Mouse (Mus musculus): ENCODE measurements around the gene 1700012B09Rik. TPM values are rescaled to one million over a fixed set of nuclear protein-coding genes. Genes with fewer than 3 reads are reported as not detected.

The 1700012B09Rik gene
- polyA plus RNA-seq, 1 experiment from 2014 or later: 18.5 TPM

- no peak for ATAC-seq (ENCODE audit: insufficient number of reproducible peaks, low FRiP score, low TSS enrichment, low read depth)
- Histone ChIP-seq H3K27me3 (0 out of 2 replicates have a peak, but pooled peaks cover 2% of the 10 kb centered on the region), H3K36me3 (no peaks in the 10 kb centered on the region), H3K4me1 (no peaks in the 10 kb centered on the region), H3K9me3 (replicated peaks) (no peaks in the 10 kb centered on the region), H3K4me3 (replicated peaks) (no peak overlapping the region), H3K4me2 (replicated peaks) (no peak overlapping the region), H3K27ac (replicated peaks) (no peak overlapping the region), H3K9ac (no peak overlapping the region)
These were observed 11.6 kb downstream of the 1700012B09Rik start for GRCm38 (mm10) chr9:14759261-14759660.

DNA sequence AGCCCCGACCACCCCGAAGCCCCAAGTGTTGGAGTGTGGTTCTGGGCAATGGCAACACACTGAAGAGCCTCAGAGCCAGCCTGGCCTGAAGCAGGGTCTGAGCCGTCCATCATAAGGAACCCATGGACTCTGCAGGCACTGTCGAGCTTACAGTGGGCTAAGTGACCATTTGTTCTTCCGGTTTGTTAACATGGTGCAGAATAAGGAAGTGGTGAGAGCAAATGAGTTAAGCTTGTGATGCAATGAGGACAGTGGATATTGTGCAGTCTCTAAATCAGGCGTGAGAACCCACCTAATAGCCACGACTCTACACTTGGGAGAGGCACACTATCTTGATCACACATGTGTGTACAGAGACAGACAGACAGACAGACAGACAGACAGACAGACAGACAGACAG lies 12.2 kb downstream of the 1700012B09Rik start:
- no peaks in the 10 kb centered on the region for H3K9me3 ChIP-seq (replicated peaks)
- H3K9ac ChIP-seq: no peak overlapping the region
- no peak overlapping the region for H3K27ac ChIP-seq (replicated peaks)
- no peaks in the 10 kb centered on the region for H3K4me1 ChIP-seq
- no peak overlapping the region for H3K4me3 ChIP-seq (replicated peaks)
- no peak overlapping the region for H3K4me2 ChIP-seq (replicated peaks)
- 71% methylated on average over 7 of the region's 7 CpGs for WGBS
- 0 out of 2 replicates have a peak, but pooled peaks cover 2% of the 10 kb centered on the region for H3K27me3 ChIP-seq
- ATAC-seq (ENCODE audit: insufficient number of reproducible peaks, low FRiP score, low TSS enrichment, low read depth): no peak
- no peaks in the 10 kb centered on the region for H3K36me3 ChIP-seq

DNA sequence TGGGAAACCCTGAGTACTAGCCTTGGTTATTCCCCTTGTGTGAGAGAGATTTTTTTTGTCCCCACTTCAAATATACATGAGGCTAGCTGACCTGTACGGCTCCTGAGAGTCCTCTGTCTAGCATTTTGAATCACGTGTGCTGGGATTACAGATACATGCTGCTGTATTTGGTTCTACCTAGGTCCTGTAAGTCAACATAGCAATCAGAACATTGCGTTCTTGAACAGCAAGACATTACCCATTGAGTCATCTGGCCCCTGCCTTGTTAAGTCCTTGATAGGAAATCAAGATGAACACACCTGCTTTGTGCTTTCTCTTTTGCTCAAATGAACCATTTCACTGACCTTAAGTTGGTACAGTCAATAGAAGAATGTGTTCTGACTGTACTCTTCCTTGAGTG lies 16.4 kb downstream of the 1700012B09Rik start:
- no peaks in the 10 kb centered on the region for H3K9me3 ChIP-seq (replicated peaks)
- H3K36me3 ChIP-seq: no peaks in the 10 kb centered on the region
- no peak for ATAC-seq (ENCODE audit: insufficient number of reproducible peaks, low FRiP score, low TSS enrichment, low read depth)
- H3K9ac ChIP-seq: no peak overlapping the region
- H3K4me1 ChIP-seq: peaks cover 15% of the 10 kb centered on the region
- H3K27ac ChIP-seq (replicated peaks): no peak overlapping the region
- 0 out of 2 replicates have a peak, but pooled peaks cover 6% of the 10 kb centered on the region for H3K27me3 ChIP-seq
- 88% methylated on average over 3 of the region's 3 CpGs for WGBS
- H3K4me2 ChIP-seq (replicated peaks): no peak overlapping the region
- H3K4me3 ChIP-seq (replicated peaks): no peak overlapping the region

DNA sequence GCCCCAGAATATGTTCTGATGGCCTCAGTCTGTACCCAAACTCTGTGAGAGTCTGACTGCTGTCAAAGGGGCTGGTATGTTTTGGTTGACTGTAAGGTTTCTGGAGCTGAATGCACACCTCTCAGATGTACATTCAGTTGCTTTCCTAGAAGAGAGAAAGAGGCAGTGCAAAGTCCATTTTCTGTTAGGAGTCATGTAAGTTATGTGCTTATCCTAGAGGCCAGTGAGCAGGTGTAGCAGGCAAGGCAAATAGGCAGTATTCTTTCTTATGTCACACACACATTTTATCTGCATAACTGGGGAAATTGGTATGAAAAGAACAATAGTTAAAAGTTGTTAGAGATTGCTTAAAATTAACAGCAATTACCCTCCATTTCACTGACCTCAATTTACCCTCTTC lies 16.9 kb downstream of the 1700012B09Rik start:
- no peak for ATAC-seq (ENCODE audit: insufficient number of reproducible peaks, low FRiP score, low TSS enrichment, low read depth)
- 0 out of 2 replicates have a peak, but pooled peaks cover 6% of the 10 kb centered on the region for H3K27me3 ChIP-seq

GRCm38 (mm10) chr9:14752001-14752522 lies 18.8 kb downstream of the 1700012B09Rik start, which contains the start of gene Fut4:
Gene Fut4, minus strand, starts transcription at chr9:14752393.
- H3K27ac ChIP-seq (replicated peaks): no peak within 1 kb of the TSS
- H3K4me1 ChIP-seq: peaks cover 15% of the 10 kb centered on the region
- peak within 1 kb of the TSS; percentile 96 for H3K4me2 ChIP-seq (replicated peaks)
- under 1% methylated on average over 28 of the region's 28 CpGs for WGBS
- peak; percentile 63 for ATAC-seq (ENCODE audit: insufficient number of reproducible peaks, low FRiP score, low TSS enrichment, low read depth)
- H3K27me3 ChIP-seq: 0 out of 2 replicates have a peak, but pooled peaks cover 6% of the 10 kb centered on the region
- H3K36me3 ChIP-seq: no peaks in the 10 kb centered on the region
- H3K4me3 ChIP-seq (replicated peaks): peak within 1 kb of the TSS; percentile 57
- peak within 1 kb of the TSS; percentile 54 for H3K9ac ChIP-seq
- no peaks in the 10 kb centered on the region for H3K9me3 ChIP-seq (replicated peaks)

More for the DNA sequence above, 16.9 kb downstream of the 1700012B09Rik start:
- Histone ChIP-seq H3K4me1 (peaks cover 15% of the 10 kb centered on the region), H3K27ac (replicated peaks) (no peak overlapping the region), H3K4me3 (replicated peaks) (no peak overlapping the region), H3K9me3 (replicated peaks) (no peaks in the 10 kb centered on the region), H3K36me3 (no peaks in the 10 kb centered on the region), H3K9ac (no peak overlapping the region), H3K4me2 (replicated peaks) (no peak overlapping the region)

DNA sequence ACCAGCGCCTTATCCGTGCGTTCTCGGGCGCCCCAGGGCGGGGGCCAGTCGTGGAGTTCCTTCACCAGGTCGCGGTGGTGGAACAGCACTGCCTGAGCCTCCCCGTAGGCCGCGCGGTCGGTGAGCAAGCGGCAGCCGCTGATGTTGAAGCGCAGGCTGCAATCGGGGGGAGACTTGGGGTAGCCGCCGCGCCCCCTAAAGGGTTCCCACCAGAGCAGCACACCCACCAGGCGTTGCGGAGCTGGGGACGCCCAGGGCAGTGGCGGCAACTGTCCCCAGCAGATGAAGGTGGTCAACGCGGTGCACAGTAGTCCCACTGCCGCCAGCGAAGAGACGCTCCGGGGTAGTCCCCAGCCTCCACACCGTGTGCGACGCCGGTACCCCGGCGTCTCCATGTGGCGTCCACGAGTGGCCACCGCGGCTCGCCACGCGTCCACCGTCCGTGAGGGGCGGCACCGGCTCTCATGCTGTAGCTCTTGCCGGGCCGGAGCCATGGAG lies 19.3 kb downstream of the 1700012B09Rik start:
- Histone ChIP-seq H3K36me3 (no peaks in the 10 kb centered on the region), H3K4me3 (replicated peaks) (peak overlapping the region; percentile 57), H3K27ac (replicated peaks) (no peak overlapping the region), H3K4me1 (peaks cover 15% of the 10 kb centered on the region), H3K27me3 (0 out of 2 replicates have a peak, but pooled peaks cover 6% of the 10 kb centered on the region), H3K9ac (peak overlapping the region; percentile 54), H3K4me2 (replicated peaks) (peak overlapping the region; percentile 96), H3K9me3 (replicated peaks) (no peaks in the 10 kb centered on the region)
- under 1% methylated on average over 50 of the region's 50 CpGs for WGBS
- ATAC-seq (ENCODE audit: insufficient number of reproducible peaks, low FRiP score, low TSS enrichment, low read depth): peak; percentile 61

GRCm38 (mm10) chr9:14750901-14751502 lies 19.8 kb downstream of the 1700012B09Rik start:
- peak overlapping the region; percentile 54 for H3K9ac ChIP-seq
- H3K36me3 ChIP-seq: no peaks in the 10 kb centered on the region
- no peak overlapping the region for H3K27ac ChIP-seq (replicated peaks)
- H3K9me3 ChIP-seq (replicated peaks): no peaks in the 10 kb centered on the region
- peak overlapping the region; percentile 96 for H3K4me2 ChIP-seq (replicated peaks)
- WGBS: 62% methylated on average over 42 of the region's 42 CpGs
- no peak for ATAC-seq (ENCODE audit: insufficient number of reproducible peaks, low FRiP score, low TSS enrichment, low read depth)
- peaks cover 18% of the 10 kb centered on the region for H3K4me1 ChIP-seq
- peak overlapping the region; percentile 57 for H3K4me3 ChIP-seq (replicated peaks)
- H3K27me3 ChIP-seq: 0 out of 2 replicates have a peak, but pooled peaks cover 6% of the 10 kb centered on the region

- Histone ChIP-seq H3K9me3 (replicated peaks) (no peaks in the 10 kb centered on the region), H3K27ac (replicated peaks) (no peak within 1 kb of the TSS), H3K4me2 (replicated peaks) (no peak within 1 kb of the TSS), H3K36me3 (no peaks in the 10 kb centered on the region), H3K27me3 (no peaks in the 10 kb centered on the region), H3K4me1 (no peaks in the 10 kb centered on the region), H3K4me3 (replicated peaks) (no peak within 1 kb of the TSS), H3K9ac (no peak within 1 kb of the TSS)
- ATAC-seq (ENCODE audit: insufficient number of reproducible peaks, low FRiP score, low TSS enrichment, low read depth): no peak
- 85% methylated on average over 19 of the region's 19 CpGs for WGBS
These were observed 30.5 kb downstream of the 1700012B09Rik start, which contains the start of gene Piwil4 for GRCm38 (mm10) chr9:14740151-14740924. Gene Piwil4, minus strand, starts transcription at chr9:14740733.

GRCm38 (mm10) chr9:14739498-14740150 lies 31.2 kb downstream of the 1700012B09Rik start:
- H3K4me1 ChIP-seq: no peaks in the 10 kb centered on the region
- no peaks in the 10 kb centered on the region for H3K27me3 ChIP-seq
- no peak overlapping the region for H3K4me2 ChIP-seq (replicated peaks)
- H3K9me3 ChIP-seq (replicated peaks): no peaks in the 10 kb centered on the region
- H3K4me3 ChIP-seq (replicated peaks): no peak overlapping the region
- WGBS: 78% methylated on average over 4 of the region's 4 CpGs
- no peaks in the 10 kb centered on the region for H3K36me3 ChIP-seq
- no peak overlapping the region for H3K27ac ChIP-seq (replicated peaks)
- no peak for ATAC-seq (ENCODE audit: insufficient number of reproducible peaks, low FRiP score, low TSS enrichment, low read depth)
- H3K9ac ChIP-seq: no peak overlapping the region

DNA sequence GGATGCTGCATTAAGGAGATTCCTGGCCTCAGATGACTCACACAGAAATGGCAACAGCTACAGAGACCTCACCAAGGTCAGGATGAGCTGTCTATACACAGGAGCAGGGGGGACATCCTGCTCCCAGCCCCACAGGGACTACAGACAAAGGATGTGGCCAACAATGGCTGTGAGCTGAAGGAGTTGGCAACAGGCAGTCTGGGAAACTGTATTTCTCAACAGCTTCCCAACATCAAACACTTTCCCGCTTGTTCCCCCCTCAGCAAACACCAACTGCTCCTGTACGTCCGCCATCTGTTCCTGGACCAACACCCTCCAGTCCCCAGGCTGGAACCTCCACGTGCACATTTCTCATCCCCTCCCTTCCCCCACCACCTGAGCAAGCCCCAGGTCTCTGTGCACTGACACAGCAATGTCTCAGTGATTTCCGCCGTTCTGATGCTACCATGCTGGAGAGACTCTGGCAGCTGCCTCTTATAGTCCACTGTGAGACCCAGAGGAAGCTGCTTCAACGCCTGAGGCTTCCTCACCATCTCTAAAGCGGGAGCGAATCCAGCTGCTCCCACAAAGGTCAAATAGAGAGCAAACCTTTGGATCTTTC lies 39.8 kb downstream of the 1700012B09Rik start:
- H3K4me2 ChIP-seq (replicated peaks): no peak overlapping the region
- WGBS: 28% methylated on average over 9 of the region's 9 CpGs
- 0 out of 2 replicates have a peak, but pooled peaks have one; percentile 15 for ATAC-seq (ENCODE audit: insufficient number of reproducible peaks, low FRiP score, low TSS enrichment, low read depth)
- H3K36me3 ChIP-seq: no peaks in the 10 kb centered on the region
- no peaks in the 10 kb centered on the region for H3K27me3 ChIP-seq
- no peaks in the 10 kb centered on the region for H3K9me3 ChIP-seq (replicated peaks)
- no peak overlapping the region for H3K4me3 ChIP-seq (replicated peaks)
- H3K4me1 ChIP-seq: peaks cover 5% of the 10 kb centered on the region; the same call in 1 of the 2 replicates
- H3K27ac ChIP-seq (replicated peaks): no peak overlapping the region
- no peak overlapping the region for H3K9ac ChIP-seq
